Mouse (Mus musculus) embryonic fibroblast, embryonic 13.5 days (primary cell): Measurements from ENCODE around the gene Kansl1l.

Source experiments
- CTCF ChIP-seq: IDR thresholded peaks from 2 replicates; pipeline ENCODE4 v1.5.1; 2011; ENCODE audit warnings: mild to moderate bottlenecking, control low read depth, low read length, moderate library complexity, borderline replicate concordance; ENCODE audit not compliant: insufficient read depth
- POLR2A ChIP-seq: IDR thresholded peaks from 2 replicates; pipeline ENCODE4 v1.6.1; 2011; ENCODE audit warnings: low read depth, mild to moderate bottlenecking, control low read depth, low read length, moderate library complexity

- no peak for TF ChIP-seq CTCF
- TF ChIP-seq POLR2A = no peak
These were observed 4.6 kb upstream of the Kansl1l start for GRCm38 (mm10) chr1:66821966-66822365.
